Mouse (Mus musculus): Measurements from ENCODE around the gene Olfr569.

The Olfr569 gene

GRCm38 (mm10) chr7:102890782-102891181 is at the start of gene Olfr569:
Gene Olfr569, minus strand, starts transcription at chr7:102890882.
- no peak for DNase-seq

- no peak for DNase-seq
Observed at GRCm38 (mm10) chr7:102927105-102927504, 36.4 kb upstream of the Olfr569 start.

- no peak for DNase-seq
Observed at GRCm38 (mm10) chr7:102924109-102924508, 33.4 kb upstream of the Olfr569 start, which contains the start of gene Olfr572. Gene Olfr572, plus strand, starts transcription at chr7:102924409.

GRCm38 (mm10) chr7:102919632-102920031 is 28.9 kb upstream of the Olfr569 start:
- peak in 1 of 2 experiments; percentile 1 for DNase-seq

- DNase-seq, result no peak
Observed at GRCm38 (mm10) chr7:102917032-102917875, 26.6 kb upstream of the Olfr569 start, which contains the start of gene Olfr571. Gene Olfr571, minus strand, starts transcription at chr7:102917536.

GRCm38 (mm10) chr7:102916405-102916804 is 25.7 kb upstream of the Olfr569 start:
- DNase-seq, result no peak

- DNase-seq, result no peak
Observed at GRCm38 (mm10) chr7:102915261-102915660, 24.6 kb upstream of the Olfr569 start.

- DNase-seq, result no peak
Observed at GRCm38 (mm10) chr7:102876822-102877221, 13.9 kb downstream of the Olfr569 start, which contains the start of gene Olfr568. Gene Olfr568, plus strand, starts transcription at chr7:102877122.

- DNase-seq, result no peak
Observed at GRCm38 (mm10) chr7:102858665-102859064, 32.0 kb downstream of the Olfr569 start, which contains the start of gene Olfr566. Gene Olfr566, minus strand, starts transcription at chr7:102858765.

- no peak for DNase-seq
Observed at GRCm38 (mm10) chr7:102855807-102856206, 34.9 kb downstream of the Olfr569 start.

All from lung, adult 18-20 months (tissue).